Mouse (Mus musculus): ENCODE measurements around the gene Fam198b.

- TF ChIP-seq CTCF (IDR thresholded peaks at IDR 0.05; ENCODE audit: control insufficient read depth, insufficient read depth, insufficient read length): no peak
- no peak for TF ChIP-seq MYOD1 (IDR thresholded peaks at IDR 0.05; ENCODE audit: control insufficient read depth, insufficient read length, low read depth)
- TF ChIP-seq CEBPB (IDR thresholded peaks at IDR 0.05; ENCODE audit: low read depth): no peak
- no peak for TF ChIP-seq USF1 (IDR thresholded peaks at IDR 0.05; ENCODE audit: low read depth)
- TF ChIP-seq MYOG (IDR thresholded peaks at IDR 0.05; ENCODE audit: control insufficient read depth, extremely low read depth, insufficient read length): no peak
- no peak for TF ChIP-seq MAX (IDR thresholded peaks at IDR 0.05)
- no peak for TF ChIP-seq FOSL1 (IDR thresholded peaks at IDR 0.05; ENCODE audit: insufficient read depth, low read length, poor library complexity, severe bottlenecking)
Observed at GRCm38 (mm10) chr3:79866526-79866925, 17.8 kb upstream of the Fam198b start.
